Mouse (Mus musculus) inflammation-experienced regulatory T-cells, adult 6 months (primary cell): ENCODE results near the gene Wtip. TPM values are rescaled to one million over a fixed set of nuclear protein-coding genes. Genes with fewer than 3 reads are reported as not detected.
"Not testable (repeated sequence)": the region's sequence is repeated elsewhere in the genome, so short reads cannot be mapped to it uniquely, and the experiment has no call there.

ENCODE experiments used
- ATAC-seq: one replicate; pipeline ENCODE4 v1.8.0; 2017
- polyA plus RNA-seq, 3 experiments: library from polyadenylated mRNA; unstranded; fragments of 100-300 nt; shearing (Covaris generic); gene quantifications; one replicate each; pipeline ENCODE4 v1.2.1; 2017

Gene Wtip
- not detected for polyA plus RNA-seq

DNA sequence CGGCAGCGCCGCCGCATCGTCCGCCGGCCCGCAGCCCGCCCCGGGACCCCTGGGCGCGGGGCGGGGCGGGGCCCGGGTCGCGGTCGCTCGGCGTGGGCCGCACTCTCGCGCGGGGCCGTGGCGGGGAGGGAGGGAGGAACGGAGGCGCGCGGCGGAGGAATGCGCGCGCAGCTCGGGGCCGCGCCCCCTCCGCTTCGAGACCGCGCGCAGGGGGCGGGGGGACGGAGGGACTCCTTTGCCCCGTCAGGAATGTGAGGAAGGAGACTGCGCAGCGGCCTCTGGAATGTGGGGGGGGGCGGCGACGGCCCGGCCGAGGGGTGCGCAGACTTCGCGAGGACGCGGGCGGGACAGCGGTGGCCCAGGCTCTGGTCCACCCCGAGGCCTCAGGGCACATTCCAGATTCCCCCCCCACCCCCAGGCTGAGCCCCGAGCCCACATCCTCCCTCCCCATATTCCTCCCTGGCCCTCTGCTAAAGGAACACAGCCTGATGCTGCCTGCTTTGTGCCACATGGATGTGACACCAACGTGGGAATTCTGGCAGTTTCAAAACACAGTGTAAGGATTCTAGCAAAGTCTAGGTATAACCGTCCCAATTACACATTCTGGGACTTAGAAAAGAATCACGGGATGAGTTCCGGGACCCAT lies at the start of gene Wtip:
Wtip (minus strand) TSS at position 152 of the 646 bp plus-strand sequence.
- no peak for ATAC-seq

DNA sequence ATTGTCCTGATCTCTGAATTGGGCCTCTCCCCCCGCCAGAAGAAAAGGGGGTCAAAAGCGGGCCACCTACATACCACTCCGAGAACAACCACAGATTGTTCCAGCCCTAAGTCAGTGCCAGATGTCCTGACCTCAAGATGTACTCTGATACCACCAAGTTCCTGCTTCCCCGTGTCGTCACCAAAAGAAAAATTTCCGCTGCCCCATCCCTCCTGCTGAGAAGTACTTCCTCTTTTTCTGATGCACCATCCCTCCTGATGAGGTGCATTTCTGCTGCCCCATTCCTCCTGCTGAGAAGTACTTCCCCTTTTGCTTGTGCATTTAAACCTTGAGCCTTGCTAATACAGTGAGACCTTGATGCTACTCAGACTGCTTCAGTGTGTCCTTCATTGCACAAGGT lies 43.2 kb upstream of the Wtip start:
- not testable (repeated sequence) for ATAC-seq

DNA sequence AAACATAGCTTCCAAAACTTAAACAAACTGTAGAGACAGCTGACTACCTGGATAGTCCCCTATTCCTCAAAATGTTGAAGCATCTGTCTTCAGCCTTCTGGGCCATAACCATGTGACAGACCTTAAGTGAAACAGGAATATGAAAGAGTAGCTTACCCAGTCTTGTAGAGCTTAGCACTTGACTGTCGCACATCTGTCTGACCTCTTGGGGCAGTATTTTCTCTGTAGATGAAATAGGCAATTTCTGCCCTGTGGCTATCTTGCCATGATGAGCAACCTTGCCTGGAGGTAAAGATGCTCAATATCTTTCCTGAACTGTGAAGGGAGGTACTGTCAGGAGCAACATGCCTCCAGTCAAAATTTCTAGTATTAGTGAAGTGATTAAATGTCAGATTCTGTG lies 39.2 kb upstream of the Wtip start:
- ATAC-seq: no peak

DNA sequence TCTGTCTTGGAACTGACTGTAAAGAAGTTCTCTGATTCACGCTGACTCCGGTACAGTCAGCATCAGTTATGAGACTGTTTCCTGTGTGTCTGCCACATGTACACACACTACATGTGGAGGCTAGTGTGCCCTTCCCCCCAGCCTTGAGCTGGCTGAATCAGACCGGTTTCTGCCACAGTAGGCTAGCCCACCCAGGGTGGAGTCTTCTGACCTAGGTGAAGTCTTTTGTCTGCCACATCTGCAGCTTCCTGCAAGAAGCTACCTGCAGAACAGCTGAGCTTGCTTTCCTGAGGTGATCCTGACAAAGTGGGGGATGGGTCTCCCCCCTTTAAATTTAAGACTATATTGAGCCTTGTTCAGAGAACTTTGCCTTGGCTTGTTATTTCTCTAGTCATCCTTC lies 36.4 kb upstream of the Wtip start, which contains the start of gene Uba2:
Uba2 (minus strand) TSS at position 146 of the 400 bp plus-strand sequence.
- no peak for ATAC-seq

DNA sequence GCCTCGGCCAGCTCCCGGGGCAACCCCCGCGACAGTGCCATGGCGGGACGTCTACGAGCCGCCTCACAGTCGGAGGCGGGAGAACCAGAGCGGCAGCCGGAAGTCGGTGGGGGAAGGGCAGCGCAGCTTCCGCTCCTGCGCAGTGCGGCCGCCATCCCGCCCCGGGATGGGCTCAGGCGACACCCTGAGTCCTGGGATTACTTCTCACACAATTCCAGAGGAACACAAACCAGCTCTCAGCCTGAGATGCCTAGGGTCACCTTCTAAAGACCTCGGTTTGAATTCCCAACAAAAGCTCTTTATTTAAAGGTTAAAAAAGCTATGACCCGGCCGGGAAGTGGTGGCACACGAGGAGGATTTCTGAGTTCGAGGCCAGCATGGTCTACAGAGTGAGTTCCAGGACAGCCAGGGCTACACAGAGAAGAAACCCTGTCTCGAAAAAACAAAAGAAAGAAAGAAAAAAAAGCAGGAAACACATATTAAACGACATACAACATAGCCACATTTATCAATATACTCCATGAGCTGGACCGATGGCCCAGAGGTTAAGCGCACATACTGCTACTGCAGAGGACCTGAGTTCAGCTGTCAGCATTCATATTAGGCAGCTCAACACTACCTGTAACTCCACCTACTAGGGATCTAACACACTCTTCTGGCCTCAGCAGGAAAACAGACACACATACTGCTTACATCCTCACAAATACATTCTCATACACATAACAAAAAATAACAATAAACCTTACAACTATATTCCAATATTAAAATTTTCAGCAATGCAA lies 35.6 kb upstream of the Wtip start:
- peak; percentile 97 for ATAC-seq

DNA sequence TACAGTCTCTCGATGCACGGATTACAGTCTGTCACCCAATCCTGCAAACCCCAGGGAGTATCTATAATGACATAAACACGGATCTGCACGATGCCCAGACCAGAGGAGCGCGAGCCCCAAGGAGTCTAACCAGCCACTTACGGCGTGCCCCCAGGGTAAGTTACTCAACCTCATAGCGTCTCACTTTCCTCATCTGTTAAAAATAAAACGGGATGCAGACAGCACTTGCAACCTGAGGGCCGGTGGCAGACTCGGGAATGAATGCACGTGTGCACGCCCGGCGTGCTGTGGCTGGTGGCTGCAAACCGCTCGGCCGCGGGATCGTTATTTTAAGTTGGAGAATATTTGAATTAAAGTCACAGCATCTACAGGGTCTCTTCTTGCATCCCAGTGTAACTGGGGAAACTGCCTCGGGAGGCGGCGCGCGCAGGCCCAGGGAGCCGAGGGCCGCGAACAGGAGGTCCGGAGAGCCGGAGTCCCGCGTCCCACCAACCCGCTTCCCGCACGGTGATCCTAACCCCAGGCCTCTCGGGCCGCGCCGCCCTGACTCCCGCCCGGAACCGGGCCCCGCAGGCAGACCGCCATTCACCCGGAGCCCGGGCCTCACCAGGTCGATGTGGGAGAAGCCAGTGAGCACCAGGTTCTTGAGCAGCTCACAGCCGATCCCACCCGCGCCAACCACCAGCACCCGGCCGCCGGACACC lies 34.9 kb upstream of the Wtip start:
- ATAC-seq: peak; percentile 47

DNA sequence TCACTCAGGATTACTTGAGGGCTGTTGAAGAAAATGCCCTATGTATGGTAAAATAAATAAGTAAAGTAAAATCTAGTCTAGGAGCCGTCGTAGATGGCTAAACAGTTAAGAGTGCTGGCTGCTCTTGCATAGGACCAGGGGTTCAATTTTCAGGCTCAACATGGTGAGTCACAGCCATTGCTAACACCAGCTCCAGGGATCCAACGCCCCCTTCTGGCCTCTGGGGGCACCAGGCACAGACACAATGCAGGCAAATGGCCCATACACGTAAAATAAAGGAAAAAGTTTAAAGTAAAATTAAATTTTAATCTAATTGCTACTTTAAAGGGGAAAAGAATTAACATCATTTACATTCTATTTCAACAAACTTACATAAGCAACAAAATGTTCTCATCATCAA lies 33.8 kb upstream of the Wtip start:
- no peak for ATAC-seq

DNA sequence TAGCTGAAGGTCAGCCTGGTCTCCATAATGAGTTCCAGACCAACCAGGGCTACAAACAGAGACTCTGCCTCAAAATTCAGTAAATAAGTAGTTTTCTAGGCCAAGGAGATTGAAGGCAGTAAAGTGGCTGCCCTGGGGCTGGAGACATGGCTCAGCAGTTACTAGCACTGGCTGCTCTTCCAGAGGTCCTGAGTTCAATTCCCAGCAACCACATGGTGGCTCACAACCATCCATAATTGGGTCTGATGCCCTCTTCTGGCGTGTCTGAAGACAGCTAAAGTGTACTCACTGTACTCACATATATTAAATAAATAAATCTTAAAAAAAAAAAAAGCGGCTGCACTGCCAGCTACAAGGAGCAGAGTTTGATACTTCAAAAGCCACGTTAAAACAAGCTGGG lies 32.9 kb upstream of the Wtip start:
- ATAC-seq: no peak

DNA sequence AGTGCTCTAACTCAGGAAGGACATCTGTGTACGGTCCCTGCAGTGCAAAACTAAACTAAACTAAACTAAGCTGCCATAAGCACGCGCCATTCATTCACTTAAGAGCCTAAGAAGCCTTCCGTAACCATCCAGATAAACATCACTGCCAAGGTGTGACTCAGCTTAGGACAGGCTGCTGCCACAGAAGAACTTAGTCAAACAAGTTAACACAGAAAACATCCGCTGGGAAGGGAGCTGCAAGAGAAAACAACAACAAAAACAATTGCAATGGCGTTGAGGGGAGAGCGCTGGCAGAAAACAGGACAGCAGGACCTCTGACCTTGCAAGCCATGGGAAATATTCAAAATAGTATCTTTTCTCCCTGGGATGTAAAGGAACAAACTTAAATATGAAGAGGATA lies 31.6 kb upstream of the Wtip start:
- no peak for ATAC-seq

DNA sequence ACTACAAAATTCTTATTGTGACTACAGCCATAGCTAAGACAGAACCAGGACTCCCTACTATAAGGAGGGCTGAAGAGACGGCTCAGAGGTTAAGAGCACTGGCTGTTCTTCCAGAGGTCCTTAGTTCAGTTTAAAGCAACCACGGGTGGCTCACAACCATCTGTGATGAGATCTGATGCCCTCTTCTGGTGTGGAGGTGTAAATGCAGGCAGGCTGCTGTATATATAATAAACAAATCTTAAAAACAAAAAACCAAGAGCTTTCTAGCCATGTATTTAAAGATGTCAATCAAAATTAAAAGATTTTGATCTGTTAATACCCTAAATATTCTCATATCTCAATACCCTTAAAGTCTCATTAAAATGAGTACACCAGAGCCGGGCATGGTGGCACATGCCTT lies 26.1 kb upstream of the Wtip start:
- ATAC-seq: no peak

DNA sequence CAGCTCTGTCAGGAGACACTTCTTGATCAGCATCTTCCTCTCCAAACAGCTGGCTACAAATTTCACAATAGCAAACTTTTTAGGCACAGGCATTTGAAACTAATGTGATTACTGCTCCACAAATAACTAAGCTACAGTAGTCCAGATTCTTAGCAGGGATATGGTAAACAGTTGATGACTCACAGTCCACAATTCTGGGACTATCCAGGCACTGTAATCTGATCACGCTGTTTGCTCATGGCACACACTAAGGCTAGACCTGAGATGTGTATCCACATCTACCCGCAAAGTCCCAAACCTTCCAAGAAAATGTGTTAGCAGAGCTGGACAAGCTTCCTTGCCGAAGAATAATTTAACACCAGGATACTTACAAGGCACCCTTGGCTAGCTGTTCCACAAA lies 24.9 kb upstream of the Wtip start:
- ATAC-seq: no peak

DNA sequence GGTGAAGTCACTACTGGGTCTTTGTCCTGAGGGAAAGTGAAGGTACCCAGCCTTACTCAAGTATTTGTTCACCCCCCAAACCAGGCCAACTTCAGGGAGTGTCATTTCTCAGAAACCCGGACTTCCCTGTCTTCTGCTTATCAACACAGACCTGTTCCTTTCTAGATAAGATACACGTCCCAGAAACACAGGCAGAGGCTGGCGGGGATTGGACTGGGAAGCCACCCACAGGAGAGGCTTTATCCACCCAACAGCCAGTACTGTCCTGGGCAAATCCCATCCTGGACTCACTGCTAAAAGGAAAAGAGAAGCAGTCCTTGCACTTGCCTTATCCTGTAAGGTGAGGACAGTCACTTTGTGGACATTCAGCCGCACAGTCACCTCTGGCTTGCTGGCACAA lies 14.1 kb upstream of the Wtip start:
- no peak for ATAC-seq

DNA sequence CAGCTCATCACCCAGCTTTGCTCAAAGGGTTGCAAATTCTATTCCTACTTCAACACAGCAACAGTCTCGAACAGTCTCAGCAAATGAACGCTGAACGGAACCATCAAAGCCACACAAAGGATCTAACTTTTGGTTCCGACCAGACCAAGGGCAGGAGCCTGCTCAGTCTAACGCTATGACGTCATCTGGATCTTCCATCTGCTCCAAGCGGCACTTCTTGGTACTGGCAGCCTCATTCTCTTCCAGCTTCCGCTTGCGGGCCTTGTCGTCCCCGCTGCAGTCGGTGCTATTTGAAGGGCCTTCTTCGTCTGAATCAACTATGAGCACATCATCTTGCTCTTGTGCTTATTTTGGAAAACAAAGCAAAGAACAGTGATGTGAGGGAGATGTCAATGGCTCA lies 8.1 kb upstream of the Wtip start:
- no peak for ATAC-seq

DNA sequence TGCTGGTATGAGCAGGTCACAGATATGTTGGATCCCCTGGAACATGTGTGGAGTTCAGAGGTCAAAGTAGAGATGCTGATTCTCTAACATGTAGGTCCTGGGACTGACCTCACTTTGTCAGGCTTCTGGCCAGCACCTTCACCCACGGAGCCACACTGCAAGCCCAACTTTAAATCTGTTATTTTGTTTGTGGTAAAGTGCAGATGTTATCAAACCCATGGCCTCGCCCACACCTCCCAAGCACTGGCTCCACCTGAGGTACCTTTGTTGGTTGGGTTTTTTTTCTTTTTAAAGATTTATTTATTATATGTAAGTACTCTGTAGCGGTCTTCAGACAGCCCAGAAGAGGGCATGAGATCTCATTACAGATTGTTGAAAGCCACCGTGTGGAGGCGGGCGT lies 6.4 kb upstream of the Wtip start:
- no peak for ATAC-seq

DNA sequence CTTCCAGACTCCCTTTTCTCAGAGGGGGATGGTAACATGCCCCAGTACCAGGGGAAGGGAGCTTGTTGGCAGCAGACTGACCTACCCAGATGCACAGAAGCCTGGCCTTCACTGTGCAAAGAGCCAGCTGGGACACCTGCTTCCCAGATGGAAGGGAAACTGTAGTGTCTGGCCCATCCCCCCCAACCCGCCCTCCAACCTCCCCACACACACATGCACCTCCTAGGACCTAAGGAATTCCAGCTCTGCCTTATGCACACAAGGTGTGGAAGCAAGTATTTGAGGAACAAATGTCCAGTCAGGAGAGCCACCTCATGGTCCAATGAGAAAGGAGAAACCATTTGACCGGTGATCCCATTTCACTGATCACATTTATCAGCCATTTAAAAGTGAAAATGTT lies 1.3 kb upstream of the Wtip start:
- ATAC-seq: no peak

DNA sequence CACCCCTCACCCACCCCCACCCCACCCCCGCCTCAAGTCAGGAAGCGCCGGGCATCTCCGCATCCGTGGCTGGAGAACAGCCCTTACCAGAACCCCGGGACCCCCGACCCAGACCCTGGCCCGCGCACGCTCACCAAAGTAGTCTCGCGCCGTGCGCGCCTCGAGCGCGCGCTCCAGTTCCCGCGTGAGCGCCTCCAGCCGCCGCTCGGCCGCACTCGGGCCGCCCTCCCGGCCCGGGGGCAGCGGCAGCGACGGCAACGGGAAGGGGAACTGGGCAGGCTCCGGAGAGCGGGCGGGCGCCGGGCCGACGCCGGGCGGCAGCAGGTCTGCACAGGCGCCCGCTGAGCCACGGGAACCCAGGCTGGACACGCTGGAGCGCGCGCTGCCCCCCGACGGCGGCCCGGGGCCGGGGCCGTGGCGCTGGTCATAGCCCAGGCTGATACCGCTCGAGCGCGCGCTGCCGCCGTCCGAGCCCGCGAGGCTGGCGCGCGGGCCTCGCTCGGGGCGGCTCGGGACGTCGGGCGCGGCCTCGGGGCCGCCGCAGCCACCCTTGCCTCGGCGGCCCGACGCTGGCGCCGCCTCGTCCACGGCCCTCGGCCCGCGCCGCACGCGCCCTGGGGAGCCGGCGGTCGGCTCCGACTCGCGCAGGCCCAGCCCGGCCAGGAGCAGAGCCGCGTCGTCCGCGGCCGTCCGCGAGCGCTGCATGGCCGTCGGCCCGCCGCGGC lies 551 bp downstream of the Wtip start:
- no peak for ATAC-seq

DNA sequence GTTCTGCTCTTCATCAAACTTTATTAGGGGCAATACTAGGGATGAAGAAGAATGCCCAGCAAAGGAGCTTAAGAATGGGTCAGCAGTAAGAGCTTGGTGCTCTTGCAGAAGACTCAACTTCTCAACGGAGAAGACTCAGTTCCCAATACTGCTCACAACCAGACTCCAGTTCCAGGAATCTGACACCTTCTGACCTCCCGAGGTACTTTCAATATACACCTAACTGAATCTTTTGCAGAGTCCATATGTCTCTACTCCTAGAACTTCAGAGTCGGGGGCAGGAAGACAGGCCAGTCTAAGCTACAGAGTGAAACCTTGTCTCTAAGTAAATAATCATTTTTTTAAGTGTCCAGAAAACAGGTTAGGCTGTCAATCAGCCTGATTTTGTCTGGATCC lies 1.1 kb downstream of the Wtip start:
- no peak for ATAC-seq

DNA sequence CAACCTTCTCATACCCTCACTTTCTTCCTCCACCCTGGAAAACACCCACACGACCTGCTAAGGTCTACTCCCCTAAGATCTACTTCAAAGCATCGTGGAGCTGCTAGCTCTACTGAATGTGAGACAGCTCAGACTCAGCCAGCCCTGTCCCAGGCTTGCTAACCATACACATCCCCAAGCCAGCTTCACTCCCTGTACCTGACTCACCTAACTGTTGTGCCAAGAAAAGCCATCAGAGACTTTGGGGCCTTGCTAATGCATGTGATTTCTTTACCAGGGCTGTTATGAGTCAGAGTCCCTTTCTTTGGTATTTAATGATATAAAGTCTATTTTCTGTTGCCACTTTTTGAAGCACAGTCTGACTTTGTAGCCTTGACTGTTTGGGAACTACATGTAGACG lies 1.9 kb downstream of the Wtip start:
- no peak for ATAC-seq

DNA sequence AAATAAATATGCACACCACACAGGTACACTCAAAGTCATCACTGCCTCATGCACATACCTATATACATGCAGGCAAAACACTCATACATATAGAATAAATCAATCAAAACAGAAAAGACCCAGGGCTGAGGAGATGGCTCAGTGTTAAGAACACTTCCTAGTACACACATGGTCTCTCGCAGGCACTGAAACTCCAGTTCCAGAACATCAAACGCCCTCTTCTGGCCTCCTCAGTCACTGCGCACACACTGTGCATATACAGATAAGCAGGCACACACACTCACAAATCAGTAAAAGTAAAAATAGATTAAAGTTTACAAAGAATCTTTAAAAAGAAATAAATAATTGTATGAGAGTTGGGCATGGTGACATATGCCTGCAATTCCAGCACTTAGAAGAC lies 6.8 kb downstream of the Wtip start:
- no peak for ATAC-seq

DNA sequence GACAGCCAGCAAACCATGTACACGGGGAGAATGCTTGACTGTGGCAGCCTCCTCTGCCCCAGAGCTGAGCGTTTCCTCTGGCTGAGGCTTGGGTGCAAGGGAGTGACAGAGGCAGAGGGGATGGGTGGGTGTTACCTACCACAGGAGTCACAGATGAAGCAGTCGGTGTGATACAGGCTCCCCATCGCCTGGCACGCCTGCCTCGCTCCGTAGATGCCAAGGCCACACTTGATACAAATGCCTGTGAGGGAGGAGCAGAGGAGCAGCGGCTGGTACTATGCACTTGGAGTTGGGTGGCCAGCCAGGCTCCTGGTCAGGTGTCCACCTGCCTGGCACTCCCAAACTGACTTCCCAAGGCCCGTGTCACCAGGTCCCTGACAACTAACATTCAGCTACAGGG lies 7.7 kb downstream of the Wtip start:
- ATAC-seq: no peak

DNA sequence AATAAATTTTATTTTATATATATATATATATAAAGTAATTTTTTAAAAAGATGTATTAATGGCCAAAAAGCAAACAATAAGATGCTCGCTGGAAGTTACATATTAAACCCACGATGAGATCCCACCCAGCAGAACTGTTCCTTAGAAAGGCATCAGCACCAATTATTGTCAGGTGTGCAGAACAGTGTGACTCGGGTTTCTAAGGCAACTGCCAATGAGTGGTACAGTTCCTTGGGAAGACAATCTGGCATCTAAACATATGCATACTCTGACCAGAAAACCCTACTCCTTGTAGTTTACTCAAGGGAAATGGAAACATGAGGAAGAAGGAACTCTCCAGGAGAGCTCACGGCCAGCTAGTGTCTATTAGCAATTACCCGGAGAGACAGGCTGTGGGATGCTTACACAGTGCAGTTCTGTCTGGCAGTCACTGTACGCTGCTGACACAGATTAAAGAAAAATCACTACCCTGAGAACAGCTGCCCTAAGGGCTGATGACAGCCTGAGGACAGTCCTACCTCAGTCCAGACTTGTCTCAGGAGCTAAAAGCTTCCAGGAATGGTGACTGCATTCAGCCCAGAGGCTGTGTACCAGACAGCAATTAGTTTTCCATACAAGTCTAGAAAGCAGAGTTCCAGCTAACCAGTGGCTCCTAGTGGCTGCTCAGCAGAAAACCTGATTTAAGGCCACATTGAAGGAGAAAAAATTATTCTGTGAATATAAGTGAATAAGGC lies 9.9 kb downstream of the Wtip start:
- no peak for ATAC-seq

DNA sequence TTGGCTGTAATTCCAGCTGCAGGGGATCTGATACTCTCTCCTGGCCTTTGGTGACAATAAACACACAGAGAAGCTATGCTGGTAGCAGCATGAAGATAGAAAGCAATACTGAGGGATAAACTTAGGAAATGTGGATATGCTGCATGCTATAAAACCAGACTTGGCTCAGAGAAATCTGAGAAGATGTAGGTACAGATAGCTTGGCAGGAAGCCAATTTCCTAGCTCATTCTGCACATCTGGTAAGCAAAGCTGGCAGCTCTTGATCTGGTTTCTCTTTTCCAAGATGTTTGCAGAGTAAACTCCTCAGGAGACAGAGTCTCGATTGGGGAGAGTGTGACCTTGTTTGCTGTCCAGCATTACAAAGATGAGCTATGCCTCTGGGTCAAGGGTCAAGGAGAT lies 12.4 kb downstream of the Wtip start:
- not testable (repeated sequence) for ATAC-seq
